Mouse (Mus musculus): ENCODE results near the gene Olfr911-ps1. TPM values are rescaled to one million over a fixed set of nuclear protein-coding genes. Genes with fewer than 3 reads are reported as not detected.

The Olfr911-ps1 gene
- polyA plus RNA-seq (2015; fragmentation: Nextera tagmentation; extraction: Ambion mirVana): not detected in 2 replicates

DNA sequence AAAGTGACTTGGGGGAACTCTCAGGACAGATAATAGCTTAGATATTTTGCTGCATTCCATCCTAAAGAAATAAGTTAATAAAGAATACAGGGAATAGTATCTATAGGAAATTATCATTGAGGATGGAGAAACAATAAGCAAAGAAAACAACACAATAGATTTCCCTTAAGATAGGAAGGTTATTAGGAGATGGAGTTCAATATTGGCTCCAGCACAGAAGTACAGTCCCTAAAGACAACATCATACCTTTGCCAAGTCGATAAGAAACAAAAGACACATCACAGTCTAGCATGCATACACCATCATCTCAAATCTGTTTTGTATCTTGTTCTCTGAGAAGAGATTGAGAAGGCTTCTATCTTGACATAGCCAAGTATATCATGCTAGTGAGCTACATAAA is at the start of gene Olfr911-ps1:
Gene Olfr911-ps1 (plus strand): TSS at position 301 of the 400 bp plus-strand sequence.
- Histone ChIP-seq H3K27me3 (ENCODE audit: control insufficient read depth, insufficient read depth, low read depth, low read length) (no peaks in the 10 kb centered on the region), H3K4me1 (ENCODE audit: control insufficient read depth, insufficient read depth, low read length) (no peaks in the 10 kb centered on the region), H3K4me2 (ENCODE audit: low read length) (no peak within 1 kb of the TSS), H3K4me3 (ENCODE audit: low read depth, low read length) (no peak within 1 kb of the TSS), H3K36me3 (ENCODE audit: control insufficient read depth, insufficient read depth, low read length) (no peaks in the 10 kb centered on the region), H3K9me3 (replicated peaks; ENCODE audit: control insufficient read depth, low read length, poor library complexity, severe bottlenecking) (no peaks in the 10 kb centered on the region), H3K9ac (ENCODE audit: low read depth, low read length) (no peak within 1 kb of the TSS), H3K27ac (ENCODE audit: low read length) (no peak within 1 kb of the TSS)
- WGBS: 66% methylated on average over 1 of the region's 1 CpGs
- no peak for ATAC-seq

DNA sequence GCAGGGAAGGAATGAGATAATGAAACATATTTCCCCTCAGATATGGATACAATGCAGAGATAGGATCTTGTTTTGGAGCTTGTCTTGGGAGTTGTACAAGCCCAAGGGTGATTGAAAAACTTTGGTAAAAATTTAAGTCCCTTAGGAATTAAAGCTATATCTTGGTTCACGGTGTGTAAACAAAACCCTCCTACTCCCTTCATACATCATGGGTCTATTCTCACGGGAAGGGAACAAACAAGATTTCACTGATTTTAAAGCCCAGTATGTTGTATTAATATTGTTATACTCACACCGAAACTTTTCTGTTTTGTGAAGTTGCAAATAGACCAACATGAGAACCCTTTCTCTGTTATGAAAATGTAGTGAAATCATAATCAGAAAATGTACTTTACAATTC is 34.6 kb upstream of the Olfr911-ps1 start, which contains the start of gene Olfr906:
Gene Olfr906 (plus strand): TSS at position 301 of the 400 bp plus-strand sequence.
- Histone ChIP-seq H3K9ac (ENCODE audit: low read depth, low read length) (no peak within 1 kb of the TSS), H3K9me3 (replicated peaks; ENCODE audit: control insufficient read depth, low read length, poor library complexity, severe bottlenecking) (no peaks in the 10 kb centered on the region), H3K27ac (ENCODE audit: low read length) (no peak within 1 kb of the TSS), H3K27me3 (ENCODE audit: control insufficient read depth, insufficient read depth, low read depth, low read length) (no peaks in the 10 kb centered on the region), H3K4me1 (ENCODE audit: control insufficient read depth, insufficient read depth, low read length) (no peaks in the 10 kb centered on the region), H3K36me3 (ENCODE audit: control insufficient read depth, insufficient read depth, low read length) (no peaks in the 10 kb centered on the region), H3K4me3 (ENCODE audit: low read depth, low read length) (no peak within 1 kb of the TSS), H3K4me2 (ENCODE audit: low read length) (no peak within 1 kb of the TSS)
- WGBS: 92% methylated on average over 3 of the region's 3 CpGs
- no peak for ATAC-seq

DNA sequence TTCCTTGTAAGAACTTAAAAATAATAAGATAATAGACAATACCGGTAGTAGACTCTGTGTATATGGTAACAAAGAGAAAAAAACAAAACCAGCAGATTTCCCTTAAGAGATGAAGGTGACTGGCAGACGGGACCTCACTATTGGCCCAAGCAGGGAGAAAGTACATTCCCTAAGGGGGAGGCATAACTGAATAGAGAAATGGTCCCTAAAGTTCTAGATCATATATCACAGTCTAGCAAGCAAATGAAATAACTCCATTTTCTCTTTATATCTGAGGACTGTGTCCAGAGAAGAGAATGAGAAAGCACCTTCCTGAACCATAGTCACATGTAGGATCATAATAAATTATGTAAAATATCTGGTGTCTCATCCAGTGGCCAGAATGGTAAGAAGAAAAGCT is 25.9 kb upstream of the Olfr911-ps1 start, which contains the start of gene Olfr907:
Gene Olfr907 (plus strand): TSS at position 301 of the 400 bp plus-strand sequence.
- Histone ChIP-seq H3K27me3 (ENCODE audit: control insufficient read depth, insufficient read depth, low read depth, low read length) (no peaks in the 10 kb centered on the region), H3K9me3 (replicated peaks; ENCODE audit: control insufficient read depth, low read length, poor library complexity, severe bottlenecking) (no peaks in the 10 kb centered on the region), H3K4me1 (ENCODE audit: control insufficient read depth, insufficient read depth, low read length) (no peaks in the 10 kb centered on the region), H3K4me2 (ENCODE audit: low read length) (no peak within 1 kb of the TSS), H3K9ac (ENCODE audit: low read depth, low read length) (no peak within 1 kb of the TSS), H3K4me3 (ENCODE audit: low read depth, low read length) (no peak within 1 kb of the TSS), H3K27ac (ENCODE audit: low read length) (no peak within 1 kb of the TSS), H3K36me3 (ENCODE audit: control insufficient read depth, insufficient read depth, low read length) (no peaks in the 10 kb centered on the region)
- WGBS: 90% methylated on average over 2 of the region's 2 CpGs
- no peak for ATAC-seq

DNA sequence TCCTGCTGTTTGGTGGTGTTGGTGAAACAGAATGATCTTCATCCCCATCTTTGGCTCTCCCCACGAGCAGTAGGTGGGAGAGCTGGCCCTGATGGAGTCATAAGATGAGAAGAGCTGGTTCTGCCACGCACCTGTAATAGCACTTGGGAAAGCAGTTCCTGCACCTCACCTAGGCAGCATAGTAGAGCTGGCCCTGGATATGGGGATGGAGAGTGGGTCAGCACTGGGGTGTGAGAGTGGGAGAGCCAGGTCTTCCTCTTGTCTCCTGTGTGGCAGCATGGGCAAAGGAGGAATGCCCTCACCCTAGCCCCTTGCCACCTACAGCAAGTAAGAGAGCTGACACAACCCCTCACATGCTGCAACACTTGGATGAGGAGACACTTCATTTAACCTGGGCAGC is 9.0 kb upstream of the Olfr911-ps1 start:
- H3K4me3 ChIP-seq (ENCODE audit: low read depth, low read length): no peak overlapping the region
- H3K27ac ChIP-seq (ENCODE audit: low read length): no peak overlapping the region
- no peak overlapping the region for H3K4me2 ChIP-seq (ENCODE audit: low read length)
- no peaks in the 10 kb centered on the region for H3K4me1 ChIP-seq (ENCODE audit: control insufficient read depth, insufficient read depth, low read length)
- WGBS: 74% methylated on average over 2 of the region's 2 CpGs
- no peak for ATAC-seq
- no peaks in the 10 kb centered on the region for H3K36me3 ChIP-seq (ENCODE audit: control insufficient read depth, insufficient read depth, low read length)
- no peaks in the 10 kb centered on the region for H3K27me3 ChIP-seq (ENCODE audit: control insufficient read depth, insufficient read depth, low read depth, low read length)
- no peak overlapping the region for H3K9ac ChIP-seq (ENCODE audit: low read depth, low read length)
- no peaks in the 10 kb centered on the region for H3K9me3 ChIP-seq (replicated peaks; ENCODE audit: control insufficient read depth, low read length, poor library complexity, severe bottlenecking)

DNA sequence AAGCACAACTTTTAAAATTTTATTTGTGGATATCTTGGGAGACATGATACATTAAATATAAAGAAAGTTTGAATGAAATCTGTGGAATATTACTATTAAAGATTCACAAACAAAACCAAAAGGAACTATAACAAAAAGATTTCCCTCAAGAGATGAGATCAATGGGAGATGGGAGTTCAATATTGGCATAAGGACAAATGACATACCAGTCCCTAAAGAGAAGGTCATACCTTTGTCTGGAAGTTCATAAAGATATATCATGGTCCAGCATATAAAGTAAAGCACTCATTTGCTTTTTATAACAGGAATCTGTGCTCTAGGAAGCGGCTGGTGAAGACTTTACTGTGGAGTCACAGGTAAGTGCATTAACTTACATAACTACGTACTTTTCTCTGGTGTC is 16.2 kb downstream of the Olfr911-ps1 start, which contains the start of gene Olfr910:
Gene Olfr910 (plus strand): TSS at position 301 of the 400 bp plus-strand sequence.
- Histone ChIP-seq H3K4me1 (ENCODE audit: control insufficient read depth, insufficient read depth, low read length) (no peaks in the 10 kb centered on the region), H3K9me3 (replicated peaks; ENCODE audit: control insufficient read depth, low read length, poor library complexity, severe bottlenecking) (no peaks in the 10 kb centered on the region), H3K27me3 (ENCODE audit: control insufficient read depth, insufficient read depth, low read depth, low read length) (no peaks in the 10 kb centered on the region), H3K4me2 (ENCODE audit: low read length) (no peak within 1 kb of the TSS), H3K4me3 (ENCODE audit: low read depth, low read length) (no peak within 1 kb of the TSS), H3K9ac (ENCODE audit: low read depth, low read length) (no peak within 1 kb of the TSS), H3K36me3 (ENCODE audit: control insufficient read depth, insufficient read depth, low read length) (no peaks in the 10 kb centered on the region), H3K27ac (ENCODE audit: low read length) (no peak within 1 kb of the TSS)
- no peak for ATAC-seq
- WGBS: 95% methylated on average over 2 of the region's 2 CpGs

Other genes with a start within 250 kb of the Olfr911-ps1 start
- not detected in 2 replicates for gene Olfr896-ps1, start 230.5 kb upstream of the Olfr911-ps1 start, polyA plus RNA-seq (2015; fragmentation: Nextera tagmentation; extraction: Ambion mirVana)
- gene Olfr25, start 192.5 kb upstream of the Olfr911-ps1 start, polyA plus RNA-seq (2015; fragmentation: Nextera tagmentation; extraction: Ambion mirVana): not detected in 2 replicates
- gene Olfr898, start 173.2 kb upstream of the Olfr911-ps1 start, polyA plus RNA-seq (2015; fragmentation: Nextera tagmentation; extraction: Ambion mirVana): not detected in 2 replicates
- not detected in 2 replicates for gene Olfr250, start 154.7 kb upstream of the Olfr911-ps1 start, polyA plus RNA-seq (2015; fragmentation: Nextera tagmentation; extraction: Ambion mirVana)
- not detected in 2 replicates for gene Olfr251, start 144.5 kb upstream of the Olfr911-ps1 start, polyA plus RNA-seq (2015; fragmentation: Nextera tagmentation; extraction: Ambion mirVana)
- gene Olfr147, start 119.9 kb upstream of the Olfr911-ps1 start, polyA plus RNA-seq (2015; fragmentation: Nextera tagmentation; extraction: Ambion mirVana): not detected in 2 replicates
- not detected in 2 replicates for gene Olfr901, start 92.1 kb upstream of the Olfr911-ps1 start, polyA plus RNA-seq (2015; fragmentation: Nextera tagmentation; extraction: Ambion mirVana)
- gene Olfr902, start 73.9 kb upstream of the Olfr911-ps1 start, polyA plus RNA-seq (2015; fragmentation: Nextera tagmentation; extraction: Ambion mirVana): not detected in 2 replicates
- gene Olfr904, start 58.4 kb upstream of the Olfr911-ps1 start, polyA plus RNA-seq (2015; fragmentation: Nextera tagmentation; extraction: Ambion mirVana): not detected in 2 replicates
- gene Olfr905, start 50.5 kb upstream of the Olfr911-ps1 start, polyA plus RNA-seq (2015; fragmentation: Nextera tagmentation; extraction: Ambion mirVana): not detected in 2 replicates
- not detected in 2 replicates for gene Olfr906, start 34.5 kb upstream of the Olfr911-ps1 start, polyA plus RNA-seq (2015; fragmentation: Nextera tagmentation; extraction: Ambion mirVana)
- not detected in 2 replicates for gene Olfr907, start 25.8 kb upstream of the Olfr911-ps1 start, polyA plus RNA-seq (2015; fragmentation: Nextera tagmentation; extraction: Ambion mirVana)
- not detected in 2 replicates for gene Olfr910, start 16.3 kb downstream of the Olfr911-ps1 start, polyA plus RNA-seq (2015; fragmentation: Nextera tagmentation; extraction: Ambion mirVana)
- gene Olfr912, start 58.6 kb downstream of the Olfr911-ps1 start, polyA plus RNA-seq (2015; fragmentation: Nextera tagmentation; extraction: Ambion mirVana): not detected in 2 replicates
- gene Olfr913, start 71.2 kb downstream of the Olfr911-ps1 start, polyA plus RNA-seq (2015; fragmentation: Nextera tagmentation; extraction: Ambion mirVana): not detected in 2 replicates
- gene Olfr914, start 83.5 kb downstream of the Olfr911-ps1 start, polyA plus RNA-seq (2015; fragmentation: Nextera tagmentation; extraction: Ambion mirVana): not detected in 2 replicates
- gene Olfr916, start 138.3 kb downstream of the Olfr911-ps1 start, polyA plus RNA-seq (2015; fragmentation: Nextera tagmentation; extraction: Ambion mirVana): not detected in 2 replicates
- gene Olfr917, start 144.3 kb downstream of the Olfr911-ps1 start, polyA plus RNA-seq (2015; fragmentation: Nextera tagmentation; extraction: Ambion mirVana): not detected in 2 replicates
- gene Olfr918, start 153.0 kb downstream of the Olfr911-ps1 start, polyA plus RNA-seq (2015; fragmentation: Nextera tagmentation; extraction: Ambion mirVana): not detected in 2 replicates
- not detected in 2 replicates for gene Olfr919, start 182.1 kb downstream of the Olfr911-ps1 start, polyA plus RNA-seq (2015; fragmentation: Nextera tagmentation; extraction: Ambion mirVana)
- 6.0 and 6.2 TPM in 2 replicates for gene Vwa5a, start 196.7 kb downstream of the Olfr911-ps1 start, polyA plus RNA-seq (2015; fragmentation: Nextera tagmentation; extraction: Ambion mirVana)
- gene Olfr920, start 230.7 kb downstream of the Olfr911-ps1 start, polyA plus RNA-seq (2015; fragmentation: Nextera tagmentation; extraction: Ambion mirVana): not detected in 2 replicates